Mouse (Mus musculus): ENCODE results near the gene Trak1.

- no peak for TF ChIP-seq CTCF (conservative IDR thresholded peaks at IDR 0.05 in 1 of 2, IDR thresholded peaks at IDR 0.05 in 1 of 2; ENCODE audit: low read depth in 2 of 2, low read length in 2 of 2)
- peak; percentile 40; the same call in 1 of the 2 replicates for TF ChIP-seq BHLHE40 (IDR thresholded peaks at IDR 0.05; ENCODE audit: low read depth, low read length)
- TF ChIP-seq POLR2A (IDR thresholded peaks at IDR 0.05; ENCODE audit: low read depth, low read length) = no peak
- peak; percentile 81 for TF ChIP-seq ZNF384 (IDR thresholded peaks at IDR 0.05; ENCODE audit: low read depth, low read length)
- no peak for TF ChIP-seq JUND (conservative IDR thresholded peaks at IDR 0.05; ENCODE audit: low read depth, low read length)
- no peak for TF ChIP-seq SMC3 (IDR thresholded peaks at IDR 0.05; ENCODE audit: low read depth, low read length)
- TF ChIP-seq JUN (IDR thresholded peaks at IDR 0.05; ENCODE audit: insufficient read depth, low read depth, low read length) = no peak
- TF ChIP-seq MAX (IDR thresholded peaks at IDR 0.05; ENCODE audit: low read length) = no peak
- TF ChIP-seq CHD1 (IDR thresholded peaks at IDR 0.05; ENCODE audit: low read depth, low read length) = no peak
- no peak for TF ChIP-seq USF1 (IDR thresholded peaks at IDR 0.05; ENCODE audit: low read depth, low read length)
- no peak for TF ChIP-seq MAZ (IDR thresholded peaks at IDR 0.05; ENCODE audit: low read depth, low read length)
- TF ChIP-seq CHD2 (IDR thresholded peaks at IDR 0.05; ENCODE audit: low read length) = no peak
These were observed 84.5 kb downstream of the Trak1 start for GRCm38 (mm10) chr9:121381678-121382297.
